Comparison of ENCODE assay signal across 26 mouse cellular contexts in the genomic region with DNA sequence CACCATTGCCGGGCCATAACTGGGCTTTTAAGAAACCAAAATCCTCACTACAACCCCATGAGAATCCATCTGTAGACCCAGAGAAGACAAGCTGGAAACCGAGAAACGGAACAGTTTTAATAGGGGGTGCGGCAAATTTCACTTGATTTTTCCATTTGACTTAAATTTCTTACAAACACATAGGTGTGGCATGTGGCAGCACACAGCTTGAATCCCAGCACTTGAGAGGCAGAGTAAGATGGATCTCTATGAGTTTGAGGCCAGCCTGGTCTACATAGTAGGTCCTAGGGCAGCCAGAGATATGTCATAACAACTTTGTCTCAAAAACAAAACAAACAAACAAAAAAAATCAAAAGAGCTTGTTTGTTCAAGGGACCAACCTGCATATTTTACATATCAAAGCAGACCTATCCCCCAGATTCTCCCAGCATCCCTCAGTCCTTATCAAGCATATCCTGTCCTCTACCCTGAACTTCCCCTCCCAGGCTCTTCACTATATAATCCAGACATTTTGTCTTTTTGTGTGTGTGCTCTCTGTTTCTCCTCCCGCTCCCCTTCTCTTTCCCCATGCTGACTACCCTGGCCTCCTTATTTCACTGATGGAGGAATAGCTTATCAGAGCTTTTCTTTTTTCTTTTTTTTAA. TPM values are rescaled to one million over a fixed set of nuclear protein-coding genes. Genes with fewer than 3 reads are reported as not detected.
DNase-seq lines count a peak whose midpoint lies in the region; ATAC-seq and TF ChIP-seq lines count a peak whose summit lies in the region.
"Had no signal": no experiment of that assay in that cellular context is flagged by ENCODE, and none has a peak within 500 bp of the region (broad histone marks: within the 10 kb centered on the region; RNA-seq: fewer than 3 reads in every experiment).

No protein-coding gene starts in this region.

- H3K9me3 ChIP-seq in heart, embryonic 13.5 days = no peaks in the 10 kb centered on the region
- no peaks in the 10 kb centered on the region for H3K9me3 ChIP-seq in E14TG2a.4 (ENCODE audit: low read length)
- H3K9me3 ChIP-seq: forebrain, embryonic 10.5 days; forebrain, embryonic 13.5 days; heart, embryonic 15.5 days had no signal

- peaks cover 17% of the 10 kb centered on the region; the same call in 1 of the 2 replicates for H3K4me1 ChIP-seq in heart, embryonic 13.5 days
- peaks cover 75% of the 10 kb centered on the region for H3K4me1 ChIP-seq in E14TG2a.4 (replicated peaks; ENCODE audit: low read depth, low read length)
- H3K4me1 ChIP-seq in kidney, adult 2 months (ENCODE audit: control insufficient read depth, insufficient read depth, low read length) = no peaks in the 10 kb centered on the region
- H3K4me1 ChIP-seq: forebrain, embryonic 13.5 days had no signal

- TF ChIP-seq POLR2A in kidney, adult 2 months (IDR thresholded peaks at IDR 0.05; ENCODE audit: low read depth, low read length) = no peak

- TF ChIP-seq CTCF in E14TG2a.4 (conservative IDR thresholded peaks at IDR 0.05; ENCODE audit: low read length) = no peak
- TF ChIP-seq CTCF in kidney, adult 2 months (conservative IDR thresholded peaks at IDR 0.05; ENCODE audit: insufficient read depth, insufficient read length, low read depth, low read length) = no peak

- DNase-seq in heart, adult 9 months (ENCODE audit: low spot score in 2 of 2) = no peak
- DNase-seq in ES-CJ7 (ENCODE audit: low read depth, low spot score) (peak; percentile 50), R1 (ENCODE audit: low read depth, low spot score) (peak; percentile 53)
- no peak for DNase-seq in kidney, adult 2 months
- DNase-seq: adrenal gland, postnatal 10 days; adrenal gland, postnatal 36 days; B cell, adult 2 months; cerebellum, adult 18-20 months; cerebellum, adult 9-10 months; gastrocnemius, adult 2 months; gastrocnemius, postnatal 14 days; heart, adult 2 months; heart, postnatal 10 days; heart, postnatal 4 days had no signal

- 0 out of 2 replicates have a peak overlapping the region, but pooled peaks have one; percentile 28 for H3K27ac ChIP-seq in heart, embryonic 13.5 days (replicated peaks)
- H3K27ac ChIP-seq in kidney, adult 2 months (ENCODE audit: insufficient read depth, low read depth, low read length) = no peak overlapping the region
- H3K27ac ChIP-seq: forebrain, embryonic 10.5 days; forebrain, embryonic 13.5 days; gastrocnemius, adult 2 months; heart, adult 2 months; heart, embryonic 15.5 days; hindbrain, embryonic 14.5 days; hindbrain, postnatal 0 days had no signal

- no peak overlapping the region for H3K4me3 ChIP-seq in heart, embryonic 13.5 days
- H3K4me3 ChIP-seq in E14TG2a.4 (replicated peaks; ENCODE audit: low read length) = peak overlapping the region; percentile 60; the same call in 1 of the 2 replicates
- H3K4me3 ChIP-seq in kidney, adult 2 months (ENCODE audit: insufficient read depth, low read depth, low read length) = no peak overlapping the region
- H3K4me3 ChIP-seq: forebrain, embryonic 10.5 days; forebrain, embryonic 13.5 days; gastrocnemius, adult 2 months; heart, adult 2 months; heart, embryonic 15.5 days had no signal

- WGBS in heart, embryonic 13.5 days = 81% methylated on average over 5 of the region's 5 CpGs
- 97% methylated on average over 5 of the region's 5 CpGs for WGBS in kidney, adult 2 months

- no peak overlapping the region for H3K9ac ChIP-seq in heart, embryonic 13.5 days
- H3K9ac ChIP-seq: forebrain, embryonic 13.5 days; heart, embryonic 15.5 days; hindbrain, embryonic 14.5 days had no signal

- H3K4me2 ChIP-seq in heart, embryonic 13.5 days = no peak overlapping the region
- H3K4me2 ChIP-seq: forebrain, embryonic 13.5 days; heart, embryonic 11.5 days; heart, embryonic 15.5 days; hindbrain, embryonic 14.5 days had no signal

- no peak for ATAC-seq in heart, embryonic 13.5 days (ENCODE audit: extremely low read depth, insufficient number of reproducible peaks, low FRiP score, low TSS enrichment)
- no peak for ATAC-seq in granulocyte monocyte progenitor cell, adult 5-6 weeks (replicated peaks; ENCODE audit: poor library complexity, severe bottlenecking)
- ATAC-seq: forebrain, embryonic 13.5 days; forebrain, embryonic 16.5 days; hindbrain, postnatal 0 days; inflammation-experienced regulatory T-cells, adult 6 months had no signal

- no peaks in the 10 kb centered on the region for H3K36me3 ChIP-seq in heart, embryonic 13.5 days
- H3K36me3 ChIP-seq in E14TG2a.4 (ENCODE audit: insufficient read depth, low read length) = no peaks in the 10 kb centered on the region
- no peaks in the 10 kb centered on the region for H3K36me3 ChIP-seq in kidney, adult 2 months (ENCODE audit: control insufficient read depth, insufficient read depth, low read length)
- H3K36me3 ChIP-seq: forebrain, embryonic 10.5 days; heart, embryonic 15.5 days had no signal

- H3K27me3 ChIP-seq in heart, embryonic 13.5 days (replicated peaks) = no peaks in the 10 kb centered on the region
- H3K27me3 ChIP-seq in E14TG2a.4 (ENCODE audit: insufficient read depth, low read length) = no peaks in the 10 kb centered on the region
- H3K27me3 ChIP-seq in kidney, adult 2 months (replicated peaks; ENCODE audit: control insufficient read depth, insufficient read depth, low read length) = no peaks in the 10 kb centered on the region
- H3K27me3 ChIP-seq: CH12.LX; forebrain, embryonic 13.5 days; heart, embryonic 15.5 days had no signal

RNA-seq across cellular contexts. Expression of a gene that starts 12.4 kb away (rescaled TPM):
- 23.5 and 25.5 TPM in 2 replicates for polyA plus RNA-seq in heart, embryonic 13.5 days (2015; fragmentation: Nextera tagmentation; extraction: Ambion mirVana)
- total RNA-seq in granulocyte monocyte progenitor cell, adult 5-6 weeks (2014; fragmentation: Nextera tagmentation) = 29.3 and 36.4 TPM in 2 replicates
- total RNA-seq in granulocyte monocyte progenitor cell, adult 5-6 weeks (2017) = 35.7 and 43.4 TPM in 2 replicates
- 5.8 and 7.6 TPM in 2 replicates for polyA plus RNA-seq in kidney, adult 2 months (2012; rRNA removed)

RNA-seq across cellular contexts. Expression of a gene that starts 32.6 kb away (rescaled TPM):
- 0.50 and 0.98 TPM in 2 replicates for polyA plus RNA-seq in heart, embryonic 13.5 days (2015; fragmentation: Nextera tagmentation; extraction: Ambion mirVana)
- 84.4 and 96.4 TPM in 2 replicates for total RNA-seq in granulocyte monocyte progenitor cell, adult 5-6 weeks (2014; fragmentation: Nextera tagmentation)
- total RNA-seq in granulocyte monocyte progenitor cell, adult 5-6 weeks (2017) = 47.8 and 57.4 TPM in 2 replicates
- 3.2 and 10.3 TPM in 2 replicates for polyA plus RNA-seq in kidney, adult 2 months (2012; rRNA removed)

RNA-seq across cellular contexts. Expression of a gene that starts 43.9 kb away (rescaled TPM):
- 309 and 340 TPM in 2 replicates for polyA plus RNA-seq in heart, embryonic 13.5 days (2015; fragmentation: Nextera tagmentation; extraction: Ambion mirVana)
- 152 and 264 TPM in 2 replicates for total RNA-seq in granulocyte monocyte progenitor cell, adult 5-6 weeks (2014; fragmentation: Nextera tagmentation)
- 119 and 143 TPM in 2 replicates for total RNA-seq in granulocyte monocyte progenitor cell, adult 5-6 weeks (2017)
- 60.8 and 76.1 TPM in 2 replicates for polyA plus RNA-seq in kidney, adult 2 months (2012; rRNA removed)

RNA-seq across cellular contexts. Expression of a gene that starts 58.5 kb away (rescaled TPM):
- 54.3 and 59.7 TPM in 2 replicates for polyA plus RNA-seq in heart, embryonic 13.5 days (2015; fragmentation: Nextera tagmentation; extraction: Ambion mirVana)
- total RNA-seq in granulocyte monocyte progenitor cell, adult 5-6 weeks (2014; fragmentation: Nextera tagmentation) = 39.8 and 56.0 TPM in 2 replicates
- total RNA-seq in granulocyte monocyte progenitor cell, adult 5-6 weeks (2017) = 39.8 and 55.5 TPM in 2 replicates
- 56.1 and 60.8 TPM in 2 replicates for polyA plus RNA-seq in kidney, adult 2 months (2012; rRNA removed)

Comparison
In these comparisons a context has a peak if more than half of its experiments do, and no peak if none do; other contexts are left out.
1. DNase-seq: peak in ES-CJ7 (single experiment) and R1 (single experiment); none in heart, adult 9 months (0 of 2) and kidney, adult 2 months (single experiment).